Comparison of ENCODE assay signal across 8 mouse cellular contexts in the genomic region with DNA sequence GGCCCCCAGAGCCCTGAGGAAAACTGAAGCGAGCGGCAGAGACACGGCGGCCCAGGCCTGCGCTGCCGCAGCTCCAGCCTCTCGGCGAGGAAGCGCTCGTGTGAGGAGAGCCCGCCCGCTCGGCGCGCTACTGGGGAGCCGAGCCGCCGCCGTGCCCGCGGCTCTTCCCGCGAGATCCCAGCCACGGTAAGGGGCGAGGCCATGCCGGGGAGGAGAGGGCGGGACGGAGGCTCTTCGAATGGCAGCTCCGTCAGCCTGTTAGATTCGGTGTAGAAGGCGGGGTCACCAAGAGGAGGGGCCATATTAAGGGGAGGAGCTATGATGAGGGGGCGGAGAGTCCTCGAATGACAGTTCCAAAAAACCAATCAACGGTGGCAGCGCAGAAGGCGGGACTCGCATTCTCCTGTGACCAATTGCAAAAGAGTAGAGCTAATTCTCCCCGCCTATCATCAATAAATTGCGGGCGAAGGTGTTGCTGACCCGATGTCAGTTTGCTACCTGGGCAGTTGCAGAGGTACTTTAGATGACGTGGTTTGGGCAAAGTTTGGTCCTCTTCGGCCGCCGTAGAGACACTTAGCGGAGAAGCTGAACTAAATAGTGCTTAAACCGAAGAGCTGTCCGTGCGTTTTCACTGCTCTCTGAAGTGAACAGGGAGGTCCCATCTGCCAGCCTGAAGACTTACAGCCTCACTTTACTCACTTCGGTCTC. TPM values are rescaled to one million over a fixed set of nuclear protein-coding genes. Genes with fewer than 3 reads are reported as not detected.
DNase-seq lines count a peak whose midpoint lies in the region; ATAC-seq and TF ChIP-seq lines count a peak whose summit lies in the region.

A gene (minus strand): TSS at position 148 of the 708 bp plus-strand sequence.

- peaks cover 17% of the 10 kb centered on the region for H3K4me1 ChIP-seq in hindbrain, embryonic 10.5 days (replicated peaks)
- no peaks in the 10 kb centered on the region for H3K4me1 ChIP-seq in lung, postnatal 0 days (ENCODE audit: insufficient read depth, low read depth, low read length)

- H3K36me3 ChIP-seq in hindbrain, embryonic 10.5 days: no peaks in the 10 kb centered on the region
- no peaks in the 10 kb centered on the region for H3K36me3 ChIP-seq in lung, postnatal 0 days (ENCODE audit: insufficient read depth, low read length)

- peak within 1 kb of the TSS; percentile 88 for H3K4me3 ChIP-seq in hindbrain, embryonic 10.5 days
- peak within 1 kb of the TSS; percentile 92 for H3K4me3 ChIP-seq in lung, postnatal 0 days (ENCODE audit: low read depth, low read length)

- peak within 1 kb of the TSS; percentile 96 for H3K27ac ChIP-seq in hindbrain, embryonic 10.5 days
- peak within 1 kb of the TSS; percentile 87 for H3K27ac ChIP-seq in lung, postnatal 0 days (ENCODE audit: low read length)

- under 1% methylated on average over 51 of the region's 51 CpGs for WGBS in hindbrain, embryonic 10.5 days
- under 1% methylated on average over 51 of the region's 51 CpGs for WGBS in lung, postnatal 0 days

- TF ChIP-seq CTCF in lung, postnatal 0 days (IDR thresholded peaks at IDR 0.05): no peak

- no peaks in the 10 kb centered on the region for H3K9me3 ChIP-seq in hindbrain, embryonic 10.5 days
- no peaks in the 10 kb centered on the region for H3K9me3 ChIP-seq in lung, postnatal 0 days (ENCODE audit: low read length)

- 0 out of 2 replicates have a peak, but pooled peaks have one; percentile 34 for TF ChIP-seq EP300 in lung, postnatal 0 days (IDR thresholded peaks at IDR 0.05)

- H3K4me2 ChIP-seq in lung, postnatal 0 days (replicated peaks; ENCODE audit: low read depth, low read length): peak within 1 kb of the TSS; percentile 96

- peak within 1 kb of the TSS; percentile 86 for H3K9ac ChIP-seq in lung, postnatal 0 days (replicated peaks; ENCODE audit: low read depth)

- peak; percentile 99 for ATAC-seq in frontal cortex, adult (ENCODE audit: low TSS enrichment)
- ATAC-seq in lung, postnatal 0 days: peak; percentile 99

- peak; percentile 97 for DNase-seq in MN1 (ENCODE audit: low spot score)
- DNase-seq in cerebellum, adult 9-10 months: peak; percentile 100
- peak; percentile 98 for DNase-seq in hindbrain, embryonic 10.5 days (ENCODE audit: low spot score)
- peak; percentile 98 for DNase-seq in layer of hippocampus, adult 9-11 months
- peak; percentile 98 for DNase-seq in lung, postnatal 0 days (ENCODE audit: low spot score)
- DNase-seq in ovary, postnatal 14 days (ENCODE audit: low spot score): peak; percentile 98
- peak; percentile 98 for DNase-seq in thymus, postnatal 14 days

- no peaks in the 10 kb centered on the region for H3K27me3 ChIP-seq in hindbrain, embryonic 10.5 days (ENCODE audit: insufficient read depth, poor library complexity, severe bottlenecking)
- no peaks in the 10 kb centered on the region for H3K27me3 ChIP-seq in lung, postnatal 0 days (replicated peaks; ENCODE audit: insufficient read depth, low read length)

RNA-seq across cellular contexts. Expression of the gene that starts here (rescaled TPM):
- polyA plus RNA-seq in hindbrain, embryonic 10.5 days (2016; fragmentation: Nextera tagmentation; extraction: Ambion mirVana): 16.5 and 19.7 TPM in 2 replicates
- 8.5 and 9.6 TPM in 2 replicates for polyA plus RNA-seq in lung, postnatal 0 days (2015; fragmentation: Nextera tagmentation; extraction: Ambion mirVana)

Comparison
In these comparisons a context has a peak if more than half of its experiments do, and no peak if none do; other contexts are left out.
1. Peak in every context shown above with its lines: DNase-seq, ATAC-seq, H3K4me3 ChIP-seq and H3K27ac ChIP-seq.